Mouse (Mus musculus): ENCODE measurements around the gene Gm13128. TPM values are rescaled to one million over a fixed set of nuclear protein-coding genes. Genes with fewer than 3 reads are reported as not detected.

Gm13128 gene
- polyA plus RNA-seq (2012; fragmentation: generic; extraction: Trizol): not detected

GRCm38 (mm10) chr4:144329949-144330348 lies at the start of gene Gm13128:
TSS of gene Gm13128 (plus strand) at chr4:144330249.

GRCm38 (mm10) chr4:144280388-144280787 lies 49.7 kb upstream of the Gm13128 start, which contains the start of gene Pramel5:
TSS of gene Pramel5 (minus strand) at chr4:144280488.

GRCm38 (mm10) chr4:144357642-144358041 lies 27.6 kb downstream of the Gm13128 start, which contains the start of gene Gm13119:
TSS of gene Gm13119 (plus strand) at chr4:144357942.

GRCm38 (mm10) chr4:144377911-144378310 lies 47.9 kb downstream of the Gm13128 start, which contains the start of gene Pramef20:
TSS of gene Pramef20 (minus strand) at chr4:144377933.

Other genes with a start within 250 kb of the Gm13128 start
- not detected for gene Gm13102, start 223.8 kb upstream of the Gm13128 start, polyA plus RNA-seq (2012; fragmentation: generic; extraction: Trizol)
- gene Oog3, start 167.6 kb upstream of the Gm13128 start, polyA plus RNA-seq (2012; fragmentation: generic; extraction: Trizol): not detected
- gene Oog2, start 139.5 kb upstream of the Gm13128 start, polyA plus RNA-seq (2012; fragmentation: generic; extraction: Trizol): not detected
- not detected for gene C87977, start 116.9 kb upstream of the Gm13128 start, polyA plus RNA-seq (2012; fragmentation: generic; extraction: Trizol)
- not detected for gene Pramel5, start 49.8 kb upstream of the Gm13128 start, polyA plus RNA-seq (2012; fragmentation: generic; extraction: Trizol)
- not detected for gene Gm13119, start 27.7 kb downstream of the Gm13128 start, polyA plus RNA-seq (2012; fragmentation: generic; extraction: Trizol)
- gene Pramef20, start 47.7 kb downstream of the Gm13128 start, polyA plus RNA-seq (2012; fragmentation: generic; extraction: Trizol): not detected
- gene Pramef12, start 78.2 kb downstream of the Gm13128 start, polyA plus RNA-seq (2012; fragmentation: generic; extraction: Trizol): not detected
- gene 1700012P22Rik, start 108.5 kb downstream of the Gm13128 start, polyA plus RNA-seq (2012; fragmentation: generic; extraction: Trizol): not detected
- gene Gm9944, start 123.1 kb downstream of the Gm13128 start, polyA plus RNA-seq (2012; fragmentation: generic; extraction: Trizol): not detected
- gene Aadacl3, start 133.5 kb downstream of the Gm13128 start, polyA plus RNA-seq (2012; fragmentation: generic; extraction: Trizol): not detected
- not detected for gene 9430007A20Rik, start 189.6 kb downstream of the Gm13128 start, polyA plus RNA-seq (2012; fragmentation: generic; extraction: Trizol)
- not detected for gene Gm13124, start 234.9 kb downstream of the Gm13128 start, polyA plus RNA-seq (2012; fragmentation: generic; extraction: Trizol)

All from C3H10T1/2 (cell line).